Mouse (Mus musculus) limb, embryonic 13.5 days (tissue): ENCODE measurements at regions not wholly inside any gene's neighbourhood (a gene's known extent, or its start where the extent isn't known, plus 50 kb on each side); places are given as distances from the start of the nearest gene placed in this dataset.

Experiments used
- ATAC-seq: fragments of 200-750 bp; cut with Nextera tagmentation; 2 replicates; pipeline ENCODE4 v1.8.0; 2017; ENCODE audit warnings: low read depth, moderate number of reproducible peaks, moderate TSS enrichment; ENCODE audit not compliant: low FRiP score
- H3K27ac ChIP-seq: fragments of 300-500 bp; sonication (generic); 2 replicates; pipeline ENCODE4 v1.5.1; 2015; ENCODE audit warnings: inconsistent platforms, mild to moderate bottlenecking, moderate library complexity
- H3K27me3 ChIP-seq: fragments of 300-500 bp; sonication (generic); 2 replicates; pipeline ENCODE4 v1.6.1; 2015; ENCODE audit warnings: mild to moderate bottlenecking, inconsistent platforms
- H3K36me3 ChIP-seq: fragments of 300-500 bp; sonication (generic); 2 replicates; pipeline ENCODE4 v1.6.1; 2015; ENCODE audit warnings: inconsistent platforms, mild to moderate bottlenecking, moderate library complexity
- H3K4me1 ChIP-seq: fragments of 300-500 bp; sonication (generic); 2 replicates; pipeline ENCODE4 v1.6.1; 2015; ENCODE audit warnings: inconsistent platforms
- H3K4me2 ChIP-seq: fragments of 300-500 bp; sonication (generic); replicated peaks from 2 replicates; pipeline ENCODE4 v1.6.1; 2015; ENCODE audit warnings: inconsistent platforms, mild to moderate bottlenecking, moderate library complexity
- H3K4me3 ChIP-seq: fragments of 300-500 bp; sonication (generic); 2 replicates; pipeline ENCODE4 v1.5.1; 2015; ENCODE audit warnings: moderate library complexity, mild to moderate bottlenecking, inconsistent platforms
- H3K9ac ChIP-seq: fragments of 300-500 bp; sonication (generic); 2 replicates; pipeline ENCODE4 v1.6.1; 2015; ENCODE audit warnings: mild to moderate bottlenecking, inconsistent platforms
- H3K9me3 ChIP-seq: fragments of 300-500 bp; sonication (generic); 2 replicates; pipeline ENCODE4 v1.6.1; 2016; ENCODE audit warnings: inconsistent platforms
- WGBS: fragments of 180-500 bp; shearing (Covaris S2); methylation state at CpG from one replicate; pipeline ENCODE4 v1.1.7; 2015; 5-methylcytosine and 5-hydroxymethylcytosine counted together

DNA sequence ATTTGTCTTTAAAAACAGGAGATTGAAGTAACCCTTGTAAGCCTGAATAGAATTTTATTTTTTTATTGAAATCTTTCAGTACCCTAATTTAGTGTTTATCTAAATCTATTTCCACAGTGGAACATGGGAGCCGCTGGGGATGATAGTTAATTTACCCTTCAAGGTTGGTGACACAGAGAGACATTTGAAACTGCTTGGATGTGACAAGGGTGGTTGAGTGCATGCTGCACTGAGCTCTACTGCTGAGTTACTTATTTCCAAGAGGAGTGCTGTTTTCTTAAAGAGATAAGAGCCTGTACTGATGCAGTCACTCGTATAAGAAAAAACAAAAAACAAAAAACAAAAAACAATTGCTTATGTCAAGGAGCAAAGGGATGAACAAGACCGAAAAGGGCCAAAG lies 123.7 kb upstream of the Map3k1 start:
- Histone ChIP-seq H3K36me3 (no peaks in the 10 kb centered on the region), H3K9ac (no peak overlapping the region), H3K4me1 (peaks cover 7% of the 10 kb centered on the region; the same call in 1 of the 2 replicates), H3K9me3 (no peaks in the 10 kb centered on the region), H3K27me3 (no peaks in the 10 kb centered on the region), H3K4me2 (no peak overlapping the region), H3K27ac (no peak overlapping the region), H3K4me3 (no peak overlapping the region)
- 92% methylated on average over 3 of the region's 3 CpGs for WGBS
- ATAC-seq, result no peak

DNA sequence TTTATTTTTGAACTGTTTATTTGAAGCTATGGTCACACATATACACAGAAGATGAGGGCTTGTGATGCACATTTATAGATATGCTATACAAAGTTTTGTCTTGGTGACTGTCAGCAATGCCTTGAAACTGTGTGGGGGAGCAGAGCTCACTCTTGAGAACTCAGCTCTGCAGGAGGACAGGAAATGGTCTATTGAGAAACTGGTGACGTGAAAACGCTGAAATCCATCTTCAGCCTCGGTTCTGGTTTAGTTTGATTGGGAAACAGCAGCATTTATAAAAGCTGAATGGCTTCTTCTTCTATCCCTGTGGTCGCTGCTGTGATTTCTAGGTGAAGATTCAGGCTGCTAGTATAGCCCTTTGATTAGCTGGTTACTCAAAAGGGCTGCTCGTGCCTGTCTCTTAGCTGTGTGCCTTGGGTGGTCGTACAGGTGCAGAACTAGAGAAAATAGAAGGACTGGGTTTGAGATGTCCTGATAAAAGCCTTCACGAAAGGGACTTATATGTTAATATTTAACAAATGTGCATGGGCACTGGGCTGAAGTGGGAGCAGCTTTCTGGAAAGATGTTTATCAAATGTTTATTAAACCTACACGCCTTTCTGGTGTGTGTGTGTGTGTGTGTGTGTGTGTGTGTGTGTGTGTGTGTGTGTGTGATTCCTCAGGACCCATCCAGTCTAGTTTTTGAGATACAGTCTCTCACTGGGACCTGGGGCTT lies 124.9 kb upstream of the Map3k1 start:
- no peaks in the 10 kb centered on the region for H3K27me3 ChIP-seq
- no peak overlapping the region for H3K27ac ChIP-seq
- H3K9me3 ChIP-seq, result no peaks in the 10 kb centered on the region
- H3K9ac ChIP-seq, result no peak overlapping the region
- WGBS, result 76% methylated on average over 8 of the region's 8 CpGs
- H3K4me2 ChIP-seq, result no peak overlapping the region
- H3K4me3 ChIP-seq, result no peak overlapping the region
- ATAC-seq, result no peak
- peaks cover 7% of the 10 kb centered on the region; the same call in 1 of the 2 replicates for H3K4me1 ChIP-seq
- no peaks in the 10 kb centered on the region for H3K36me3 ChIP-seq

DNA sequence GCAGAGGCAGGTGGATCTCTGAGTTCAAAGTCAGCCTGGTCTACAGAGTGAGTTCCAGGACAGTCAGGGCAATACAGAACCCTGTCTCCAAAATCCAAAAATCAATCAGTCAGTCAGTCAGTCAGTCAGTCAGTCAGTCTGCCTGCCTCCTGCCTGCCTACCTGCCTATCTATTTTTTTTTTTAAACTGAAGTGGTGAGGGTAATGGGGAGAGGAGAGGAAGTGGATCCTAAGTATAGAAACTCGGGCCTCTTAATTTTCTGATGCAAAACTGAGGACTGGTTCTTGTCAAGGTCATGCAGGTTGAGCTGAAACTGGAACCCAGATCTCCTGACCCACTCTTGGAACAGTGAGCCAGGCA lies 126.9 kb upstream of the Map3k1 start:
- no peak for ATAC-seq
- Histone ChIP-seq H3K4me3 (no peak overlapping the region), H3K9me3 (no peaks in the 10 kb centered on the region), H3K9ac (no peak overlapping the region), H3K27ac (no peak overlapping the region), H3K4me2 (no peak overlapping the region), H3K4me1 (peaks cover 7% of the 10 kb centered on the region; the same call in 1 of the 2 replicates), H3K36me3 (no peaks in the 10 kb centered on the region), H3K27me3 (no peaks in the 10 kb centered on the region)
- WGBS, result 66% methylated on average over 1 of the region's 1 CpGs

DNA sequence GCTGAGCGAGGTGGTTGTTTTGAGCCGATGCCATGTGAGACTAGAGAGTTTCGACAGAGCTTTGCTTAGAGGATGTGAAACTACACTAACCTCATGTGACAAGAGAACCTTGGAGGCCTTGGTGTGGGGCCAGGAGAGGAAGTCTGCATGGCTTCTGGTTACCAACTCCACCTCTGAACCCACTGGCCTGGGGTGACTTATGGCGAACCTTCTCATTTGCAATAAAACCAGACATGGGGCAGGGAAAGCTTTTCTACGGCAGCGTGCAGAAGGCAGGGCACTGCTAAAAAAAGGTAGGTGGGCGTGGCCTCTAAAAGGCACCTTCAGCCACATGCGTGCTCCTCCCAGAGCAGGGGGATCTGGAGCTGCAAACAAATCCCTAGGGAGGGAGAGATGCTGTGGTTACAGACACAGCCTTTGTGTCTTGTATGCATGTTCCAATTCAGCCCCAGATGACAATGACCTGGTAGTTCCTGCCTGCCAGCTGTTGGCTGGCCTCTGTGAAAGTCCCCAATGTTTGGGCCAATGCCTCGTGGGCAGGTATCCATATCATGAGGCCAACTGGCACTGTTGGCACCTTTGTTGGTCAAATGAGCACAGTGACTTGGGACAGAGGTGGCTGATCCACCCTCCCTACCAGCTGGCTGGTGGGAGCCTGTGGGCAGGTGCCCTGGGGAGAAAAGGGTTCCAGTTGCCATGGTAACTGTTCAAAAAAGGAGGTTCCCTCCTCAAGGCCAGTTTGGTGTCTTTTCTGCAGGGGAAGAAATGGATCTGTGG lies 127.5 kb upstream of the Map3k1 start:
- Histone ChIP-seq H3K4me2 (no peak overlapping the region), H3K27ac (no peak overlapping the region), H3K36me3 (no peaks in the 10 kb centered on the region), H3K4me3 (no peak overlapping the region), H3K9me3 (no peaks in the 10 kb centered on the region), H3K4me1 (peaks cover 7% of the 10 kb centered on the region; the same call in 1 of the 2 replicates), H3K27me3 (no peaks in the 10 kb centered on the region), H3K9ac (no peak overlapping the region)
- ATAC-seq, result no peak
- 56% methylated on average over 9 of the region's 9 CpGs for WGBS

DNA sequence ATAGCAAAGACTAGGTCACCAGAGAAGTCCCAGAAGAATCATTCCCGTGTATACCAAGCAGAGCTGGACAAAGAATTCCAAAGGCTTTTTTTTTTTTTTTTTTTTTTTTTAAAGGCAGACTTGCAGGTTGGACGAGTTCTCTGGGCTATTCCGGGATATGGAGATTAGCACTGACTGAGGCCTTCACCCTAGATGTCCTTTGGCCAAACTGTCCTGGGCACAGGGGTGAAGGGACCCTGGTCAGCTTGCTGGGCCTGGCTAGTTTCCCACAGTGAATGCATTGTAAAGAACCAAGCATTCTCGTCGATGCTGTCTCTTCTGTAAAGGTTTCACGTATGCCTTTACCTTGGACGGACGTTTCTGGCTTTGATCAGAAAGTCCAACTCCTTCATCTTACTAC lies 128.2 kb upstream of the Map3k1 start:
- no peak for ATAC-seq
- no peak overlapping the region for H3K4me3 ChIP-seq
- no peaks in the 10 kb centered on the region for H3K36me3 ChIP-seq
- 71% methylated on average over 8 of the region's 8 CpGs for WGBS
- H3K27ac ChIP-seq, result no peak overlapping the region
- peaks cover 7% of the 10 kb centered on the region; the same call in 1 of the 2 replicates for H3K4me1 ChIP-seq
- H3K9me3 ChIP-seq, result no peaks in the 10 kb centered on the region
- H3K4me2 ChIP-seq, result no peak overlapping the region
- H3K9ac ChIP-seq, result no peak overlapping the region
- H3K27me3 ChIP-seq, result no peaks in the 10 kb centered on the region

DNA sequence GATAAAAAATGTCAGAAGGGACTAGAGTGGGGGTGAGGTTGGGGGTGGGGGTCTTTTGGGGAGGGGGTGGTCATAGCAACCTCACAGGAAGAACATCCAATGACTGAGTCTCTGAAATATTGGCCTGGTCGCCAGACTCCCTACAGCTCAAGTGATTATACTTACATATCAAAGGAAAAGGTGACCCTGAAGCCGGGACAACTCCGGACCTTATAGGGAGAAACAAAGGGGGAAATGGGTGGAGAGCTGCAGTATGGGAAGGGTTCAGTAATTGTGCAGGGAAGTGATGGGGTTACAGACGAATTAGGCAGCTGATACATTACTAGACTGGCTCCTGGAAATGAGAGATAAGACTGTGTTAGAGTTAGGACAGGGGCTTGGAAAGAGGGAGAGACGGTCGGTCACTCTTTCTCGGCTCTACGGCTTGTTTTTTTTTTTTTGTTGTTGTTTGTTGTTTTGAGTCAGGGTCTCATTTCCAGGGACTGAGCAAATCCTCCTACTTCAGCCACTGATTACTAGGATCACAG lies 130.2 kb upstream of the Map3k1 start:
- H3K9ac ChIP-seq, result no peak overlapping the region
- 53% methylated on average over 8 of the region's 8 CpGs for WGBS
- H3K36me3 ChIP-seq, result no peaks in the 10 kb centered on the region
- H3K9me3 ChIP-seq, result no peaks in the 10 kb centered on the region
- H3K4me1 ChIP-seq, result peaks cover 14% of the 10 kb centered on the region
- no peak for ATAC-seq
- H3K4me2 ChIP-seq, result no peak overlapping the region
- H3K27me3 ChIP-seq, result no peaks in the 10 kb centered on the region
- no peak overlapping the region for H3K4me3 ChIP-seq
- H3K27ac ChIP-seq, result no peak overlapping the region

DNA sequence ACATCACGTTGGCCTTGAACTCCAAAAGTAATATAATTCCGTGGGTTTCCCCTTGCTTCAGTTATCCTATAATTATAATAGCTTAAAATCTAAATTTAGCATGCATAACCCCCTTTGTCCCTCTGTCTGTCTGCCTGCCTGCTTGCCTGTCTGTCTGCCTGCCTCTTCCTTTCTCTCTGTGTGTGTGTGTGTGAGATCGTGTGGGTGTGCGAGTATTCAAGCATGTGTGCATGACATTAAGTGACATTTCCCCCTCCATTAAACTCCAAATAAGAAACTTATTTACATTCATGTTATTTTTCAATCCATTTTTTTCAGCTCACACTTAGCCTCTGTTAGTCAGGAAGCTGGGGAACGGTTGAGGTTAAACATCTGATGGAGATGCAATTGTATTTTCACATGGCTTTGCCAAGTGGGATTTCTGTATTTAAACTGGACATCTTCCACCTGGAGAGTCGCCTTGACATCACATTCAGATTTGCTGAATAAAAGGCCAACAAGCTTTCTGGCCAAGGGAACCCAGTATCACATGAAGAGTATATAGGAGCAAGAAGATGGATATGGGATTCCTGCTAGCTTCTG lies 130.8 kb upstream of the Map3k1 start:
- H3K9ac ChIP-seq, result no peak overlapping the region
- H3K27ac ChIP-seq, result no peak overlapping the region
- no peak overlapping the region for H3K4me2 ChIP-seq
- no peak overlapping the region for H3K4me3 ChIP-seq
- no peaks in the 10 kb centered on the region for H3K27me3 ChIP-seq
- no peak for ATAC-seq
- H3K9me3 ChIP-seq, result no peaks in the 10 kb centered on the region
- H3K36me3 ChIP-seq, result no peaks in the 10 kb centered on the region
- 60% methylated on average over 6 of the region's 6 CpGs for WGBS
- peaks cover 20% of the 10 kb centered on the region for H3K4me1 ChIP-seq

DNA sequence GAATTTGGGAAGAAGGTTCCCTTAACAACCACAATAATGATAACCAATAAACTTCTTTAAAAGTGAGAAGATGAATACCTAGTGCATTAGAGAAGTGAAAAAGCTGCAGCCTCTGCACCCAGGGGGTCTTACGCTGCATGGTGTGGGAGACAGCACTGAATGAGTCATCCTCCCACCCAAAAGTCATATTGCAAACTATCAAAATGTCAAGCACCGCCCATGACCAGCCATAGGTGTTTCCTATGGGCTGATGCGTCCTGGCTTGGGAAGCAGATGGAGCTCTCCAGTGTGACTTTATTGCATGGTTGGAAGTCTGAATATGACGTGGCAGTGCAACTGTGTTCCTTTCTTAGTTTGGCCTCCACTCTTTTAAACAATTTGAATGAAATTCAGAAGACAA lies 131.5 kb upstream of the Map3k1 start:
- Histone ChIP-seq H3K9me3 (no peaks in the 10 kb centered on the region), H3K36me3 (no peaks in the 10 kb centered on the region), H3K4me2 (no peak overlapping the region), H3K9ac (no peak overlapping the region), H3K4me3 (no peak overlapping the region), H3K27ac (no peak overlapping the region), H3K4me1 (peaks cover 20% of the 10 kb centered on the region), H3K27me3 (no peaks in the 10 kb centered on the region)
- WGBS, result 90% methylated on average over 4 of the region's 4 CpGs
- ATAC-seq, result no peak

DNA sequence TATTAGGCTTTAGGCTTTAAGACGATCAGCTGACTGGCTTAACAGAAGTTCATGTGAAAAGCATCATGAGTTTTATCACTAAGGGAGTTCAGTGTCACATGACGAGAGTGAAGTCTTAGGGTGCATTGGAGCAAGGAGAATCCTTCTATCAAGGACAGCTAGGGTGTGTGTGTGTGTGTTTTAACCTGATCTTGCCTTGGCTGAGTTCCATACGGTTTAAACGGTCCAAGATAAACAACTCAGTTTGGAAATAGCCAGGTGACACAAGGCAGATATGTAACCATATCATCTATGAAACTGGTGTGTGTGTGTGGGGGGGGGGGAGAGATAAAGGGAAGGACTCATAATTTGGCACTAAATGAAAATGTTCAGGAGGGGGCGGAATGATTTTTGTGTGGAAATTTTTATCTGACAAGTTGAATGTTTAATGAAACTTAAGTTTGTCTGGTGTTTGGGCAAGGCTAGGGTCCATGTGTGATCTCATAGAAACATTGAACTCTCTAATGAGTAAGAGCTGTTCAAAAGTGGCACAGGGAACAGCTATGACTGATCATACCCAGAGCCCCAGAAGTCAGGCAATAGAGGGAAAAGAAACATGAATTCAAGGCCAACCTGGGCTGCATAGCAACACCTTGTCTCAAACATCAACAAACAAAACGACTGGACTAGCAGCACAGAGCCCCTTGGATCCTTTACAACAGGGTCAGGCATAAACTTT lies 132.2 kb upstream of the Map3k1 start:
- 80% methylated on average over 6 of the region's 6 CpGs for WGBS

DNA sequence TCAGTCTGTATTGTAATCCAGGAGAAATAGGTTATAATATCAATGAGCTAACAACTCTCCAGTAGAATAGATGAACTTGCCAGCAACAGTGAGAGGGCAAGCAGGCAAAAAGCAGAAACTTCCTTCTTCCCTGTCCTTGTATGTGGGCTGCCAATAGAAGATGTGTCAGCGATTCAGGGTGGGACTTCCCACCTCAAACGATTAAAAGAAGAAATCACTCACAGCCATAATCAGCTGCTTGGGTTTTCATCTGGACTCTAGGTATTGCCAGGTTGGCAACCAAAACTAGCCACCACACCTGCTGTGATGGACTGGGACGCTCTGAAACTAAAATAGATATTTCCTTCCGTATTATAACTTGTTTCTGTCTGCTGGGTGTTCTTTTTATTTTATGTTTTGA lies 133.2 kb upstream of the Map3k1 start:
- WGBS, result 94% methylated on average over 4 of the region's 4 CpGs
- Histone ChIP-seq H3K9me3 (no peaks in the 10 kb centered on the region), H3K27ac (no peak overlapping the region), H3K27me3 (no peaks in the 10 kb centered on the region), H3K36me3 (no peaks in the 10 kb centered on the region), H3K9ac (no peak overlapping the region), H3K4me2 (no peak overlapping the region), H3K4me1 (peaks cover 13% of the 10 kb centered on the region), H3K4me3 (no peak overlapping the region)
- ATAC-seq, result no peak

More for the DNA sequence above, 132.2 kb upstream of the Map3k1 start:
- Histone ChIP-seq H3K9ac (no peak overlapping the region), H3K36me3 (no peaks in the 10 kb centered on the region), H3K9me3 (no peaks in the 10 kb centered on the region), H3K27me3 (no peaks in the 10 kb centered on the region), H3K27ac (no peak overlapping the region; the same call in 1 of the 2 replicates), H3K4me2 (no peak overlapping the region), H3K4me3 (no peak overlapping the region), H3K4me1 (peaks cover 20% of the 10 kb centered on the region)
- no peak for ATAC-seq

DNA sequence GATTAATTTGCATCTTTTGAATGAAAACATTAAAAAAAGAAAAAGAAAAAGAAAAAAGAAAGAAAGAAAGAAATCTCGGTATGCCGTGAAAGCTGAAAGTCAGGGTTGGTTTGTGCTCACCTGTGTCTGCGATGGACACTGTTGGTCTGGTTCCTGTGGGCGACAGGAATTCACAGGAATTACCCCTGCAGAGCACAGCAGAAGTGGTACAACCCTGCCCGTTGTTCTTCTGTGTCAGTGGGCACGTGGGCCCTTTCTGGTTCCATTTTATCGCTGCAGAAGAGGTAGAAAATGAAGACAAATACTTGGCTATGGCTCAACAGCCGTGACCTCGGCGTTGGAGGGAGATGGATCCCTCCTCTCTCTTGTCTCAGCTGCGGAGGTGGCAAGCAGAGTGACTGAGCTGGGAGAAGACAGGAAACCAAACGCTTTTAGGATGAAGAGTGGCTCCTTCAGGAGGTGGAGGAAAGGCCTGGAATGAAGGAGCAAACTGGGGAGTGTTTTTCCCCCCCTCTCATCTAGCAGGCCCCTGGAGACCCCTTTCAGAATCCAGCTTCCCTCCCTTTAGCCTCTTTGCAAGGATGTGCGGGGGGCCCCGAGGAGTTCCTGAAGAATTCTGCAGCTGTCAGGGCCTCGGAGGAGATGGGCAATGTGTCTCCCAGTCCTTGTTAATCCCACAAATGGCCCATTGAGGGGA lies 134.7 kb upstream of the Map3k1 start:
- ATAC-seq, result peak; percentile 54

More for the DNA sequence above, 134.7 kb upstream of the Map3k1 start:
- Histone ChIP-seq H3K4me2 (peak overlapping the region; percentile 9; the same call in 1 of the 2 replicates), H3K27me3 (no peaks in the 10 kb centered on the region), H3K9ac (no peak overlapping the region), H3K4me3 (no peak overlapping the region), H3K9me3 (no peaks in the 10 kb centered on the region), H3K27ac (peak overlapping the region; percentile 33; the same call in 1 of the 2 replicates), H3K36me3 (no peaks in the 10 kb centered on the region), H3K4me1 (peaks cover 13% of the 10 kb centered on the region)
- 64% methylated on average over 15 of the region's 15 CpGs for WGBS
